Mouse (Mus musculus) stomach, postnatal 0 days (tissue): ENCODE measurements around the gene Fbxl17.

Source experiments
- CTCF ChIP-seq: IDR thresholded peaks from 2 replicates; pipeline ENCODE4 v1.5.1; 2016; ENCODE audit warnings: antibody characterized with exemption, low read depth, mild to moderate bottlenecking, moderate library complexity
- EP300 ChIP-seq: optimal IDR thresholded peaks from 2 replicates; pipeline ENCODE3; 2016; ENCODE audit warnings: antibody characterized with exemption

- TF ChIP-seq CTCF = no peak
- TF ChIP-seq EP300 = no peak
Observed at GRCm38 (mm10) chr17:63085227-63085626, 414.6 kb downstream of the Fbxl17 start.
